Mouse (Mus musculus): ENCODE measurements at regions not wholly inside any gene's neighbourhood (a gene's known extent, or its start where the extent isn't known, plus 50 kb on each side); places are given as distances from the start of the nearest gene placed in this dataset.

DNA sequence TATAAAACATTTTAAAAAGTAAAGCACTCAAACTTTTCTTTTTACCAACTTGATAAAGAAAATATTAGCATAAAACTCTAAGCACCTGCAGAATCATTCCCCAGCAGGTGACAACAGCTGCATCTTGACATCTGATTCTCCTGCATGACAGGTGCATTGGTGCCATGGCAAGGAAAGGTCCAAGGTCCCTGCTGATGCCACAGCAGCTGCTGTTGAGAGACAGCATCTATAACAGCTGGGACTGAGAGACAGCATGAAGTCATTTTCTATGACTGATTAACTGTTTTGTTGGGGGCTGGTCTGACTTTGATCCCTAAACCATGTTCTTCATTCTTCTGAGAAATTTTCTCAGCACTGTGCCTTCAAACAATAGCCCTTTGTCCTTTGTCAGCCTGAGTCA, 1086.1 kb upstream of the Pcdh20 start:
- Histone ChIP-seq H3K9me3 (ENCODE audit: control insufficient read depth, low read length) (no peaks in the 10 kb centered on the region), H3K36me3 (ENCODE audit: control insufficient read depth, insufficient read depth, low read length) (no peaks in the 10 kb centered on the region), H3K27ac (replicated peaks) (no peak overlapping the region), H3K4me2 (replicated peaks; ENCODE audit: low read depth) (no peak overlapping the region), H3K27me3 (ENCODE audit: control insufficient read depth, insufficient read depth, low read length) (no peaks in the 10 kb centered on the region), H3K4me1 (replicated peaks; ENCODE audit: control insufficient read depth, insufficient read depth) (no peaks in the 10 kb centered on the region), H3K4me3 (ENCODE audit: low read depth, low read length) (no peak overlapping the region), H3K9ac (ENCODE audit: low read length) (no peak overlapping the region)
- ATAC-seq (ENCODE audit: low FRiP score, low TSS enrichment) (no peak), DNase-seq (ENCODE audit: low spot score) (no peak)
- no peak for TF ChIP-seq EP300 (optimal IDR thresholded peaks at IDR 0.05)
- no peak for TF ChIP-seq CTCF (IDR thresholded peaks at IDR 0.05; ENCODE audit: low read depth)

DNA sequence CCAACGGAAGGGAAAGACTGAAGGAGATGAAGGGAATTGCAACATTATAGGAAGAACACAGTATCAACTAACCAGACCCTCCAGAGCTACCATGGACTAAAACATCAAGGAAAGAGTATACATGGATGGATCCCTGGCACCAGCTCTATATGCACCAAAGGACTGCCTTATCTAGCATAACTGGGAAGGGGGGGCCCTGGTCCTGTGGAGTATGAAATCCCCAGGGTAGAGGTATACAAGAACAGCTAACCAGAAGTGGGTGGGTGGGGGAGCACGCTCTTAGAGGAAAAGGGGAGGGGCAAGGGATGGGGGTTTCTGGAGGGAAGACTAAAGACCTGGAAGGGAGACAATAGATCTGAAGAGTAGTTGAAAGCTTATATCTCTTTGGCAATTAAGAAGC, 1085.0 kb upstream of the Pcdh20 start:
- no peak overlapping the region for H3K4me2 ChIP-seq (replicated peaks; ENCODE audit: low read depth)
- H3K9me3 ChIP-seq (ENCODE audit: control insufficient read depth, low read length) = no peaks in the 10 kb centered on the region
- no peak for ATAC-seq (ENCODE audit: low FRiP score, low TSS enrichment)
- 56% methylated on average over 2 of the region's 2 CpGs for WGBS
- no peak for DNase-seq (ENCODE audit: low spot score)
- no peak for TF ChIP-seq CTCF (IDR thresholded peaks at IDR 0.05; ENCODE audit: low read depth)
- no peak for TF ChIP-seq EP300 (optimal IDR thresholded peaks at IDR 0.05)
- H3K36me3 ChIP-seq (ENCODE audit: control insufficient read depth, insufficient read depth, low read length) = no peaks in the 10 kb centered on the region
- H3K27me3 ChIP-seq (ENCODE audit: control insufficient read depth, insufficient read depth, low read length) = no peaks in the 10 kb centered on the region
- no peak overlapping the region for H3K4me3 ChIP-seq (ENCODE audit: low read depth, low read length)
- H3K4me1 ChIP-seq (replicated peaks; ENCODE audit: control insufficient read depth, insufficient read depth) = no peaks in the 10 kb centered on the region
- no peak overlapping the region for H3K27ac ChIP-seq (replicated peaks)
- no peak overlapping the region for H3K9ac ChIP-seq (ENCODE audit: low read length)

DNA sequence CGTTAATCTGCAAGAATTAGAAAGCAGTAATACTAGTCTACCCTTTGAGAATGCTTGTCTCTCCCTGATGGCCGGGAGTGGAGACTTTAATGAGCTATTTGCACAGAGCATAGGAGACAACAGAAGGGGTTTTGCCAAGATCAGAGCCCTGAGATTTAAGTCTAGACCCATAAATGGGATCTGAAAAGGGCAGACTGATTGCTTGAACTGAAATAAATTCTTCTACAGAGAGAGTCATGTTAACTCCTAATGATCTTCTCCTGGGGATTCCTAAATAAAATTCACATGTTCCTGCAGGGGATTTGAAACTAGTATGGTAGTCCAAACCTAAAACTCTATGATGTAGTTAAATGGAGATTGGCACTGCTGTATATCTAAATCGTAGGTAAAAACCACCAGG, 1082.9 kb upstream of the Pcdh20 start:
- no peak overlapping the region for H3K9ac ChIP-seq (ENCODE audit: low read length)
- 75% methylated on average over 3 of the region's 3 CpGs for WGBS
- H3K4me1 ChIP-seq (replicated peaks; ENCODE audit: control insufficient read depth, insufficient read depth) = no peaks in the 10 kb centered on the region
- no peaks in the 10 kb centered on the region for H3K27me3 ChIP-seq (ENCODE audit: control insufficient read depth, insufficient read depth, low read length)
- H3K4me3 ChIP-seq (ENCODE audit: low read depth, low read length) = no peak overlapping the region
- H3K27ac ChIP-seq (replicated peaks) = no peak overlapping the region
- H3K4me2 ChIP-seq (replicated peaks; ENCODE audit: low read depth) = no peak overlapping the region
- DNase-seq (ENCODE audit: low spot score) (no peak), ATAC-seq (ENCODE audit: low FRiP score, low TSS enrichment) (no peak)
- TF ChIP-seq CTCF (IDR thresholded peaks at IDR 0.05; ENCODE audit: low read depth) (no peak), EP300 (optimal IDR thresholded peaks at IDR 0.05) (no peak)
- no peaks in the 10 kb centered on the region for H3K36me3 ChIP-seq (ENCODE audit: control insufficient read depth, insufficient read depth, low read length)
- no peaks in the 10 kb centered on the region for H3K9me3 ChIP-seq (ENCODE audit: control insufficient read depth, low read length)

Data from stomach, postnatal 0 days (tissue).